In the genomic region with DNA sequence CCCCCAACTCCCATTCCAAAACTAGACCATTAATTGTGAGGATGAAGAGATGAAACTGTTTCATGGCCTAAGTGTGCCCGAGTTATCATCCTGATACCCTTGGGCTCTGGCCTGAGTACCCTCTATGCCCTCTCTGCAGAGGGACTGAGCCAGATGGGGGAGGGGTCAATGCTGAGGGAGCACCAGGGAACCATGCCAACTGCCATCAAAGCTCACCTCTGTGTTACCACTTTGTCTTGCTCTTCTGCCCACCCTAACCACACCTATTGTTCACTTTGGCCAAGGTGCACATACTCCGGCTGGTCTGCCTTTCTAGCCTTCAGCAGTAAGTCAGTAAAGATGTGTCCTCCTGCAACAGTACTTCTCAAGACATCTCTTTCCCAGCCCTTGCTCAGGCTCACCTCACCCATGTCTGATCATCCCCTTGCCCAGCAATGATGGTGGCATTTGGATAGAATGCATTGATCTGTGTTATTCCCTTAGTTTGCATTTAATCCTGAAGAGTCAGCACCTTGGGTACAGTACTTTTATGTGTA, we compare ENCODE assay signal across 10 mouse cellular contexts. TPM values are rescaled to one million over a fixed set of nuclear protein-coding genes. Genes with fewer than 3 reads are reported as not detected.
DNase-seq lines count a peak whose midpoint lies in the region; ATAC-seq and TF ChIP-seq lines count a peak whose summit lies in the region.
"Had no signal": no experiment of that assay in that cellular context is flagged by ENCODE, and none has a peak within 500 bp of the region (broad histone marks: within the 10 kb centered on the region; RNA-seq: fewer than 3 reads in every experiment).

No protein-coding gene starts in this region.

- TF ChIP-seq CTCF in lung, postnatal 0 days (IDR thresholded peaks at IDR 0.05) = no peak
- TF ChIP-seq CTCF in lung, adult 2 months (IDR thresholded peaks at IDR 0.05; ENCODE audit: insufficient read depth, low read length) = no peak

- H3K9ac ChIP-seq in lung, postnatal 0 days (replicated peaks; ENCODE audit: low read depth) = no peak overlapping the region
- 0 out of 2 replicates have a peak overlapping the region, but pooled peaks have one; percentile 19 for H3K9ac ChIP-seq in forebrain, embryonic 15.5 days (replicated peaks)
- no peak overlapping the region for H3K9ac ChIP-seq in limb, embryonic 15.5 days
- peak overlapping the region; percentile 21; the same call in 1 of the 2 replicates for H3K9ac ChIP-seq in stomach, embryonic 16.5 days (ENCODE audit: low read length)

- peak overlapping the region; percentile 95 for H3K27ac ChIP-seq in lung, postnatal 0 days (ENCODE audit: low read length)
- peak overlapping the region; percentile 98 for H3K27ac ChIP-seq in forebrain, embryonic 15.5 days (replicated peaks)
- H3K27ac ChIP-seq in limb, embryonic 15.5 days = peak overlapping the region; percentile 95
- peak overlapping the region; percentile 100 for H3K27ac ChIP-seq in stomach, embryonic 16.5 days (ENCODE audit: low read length)

- TF ChIP-seq EP300 in lung, postnatal 0 days (IDR thresholded peaks at IDR 0.05) = no peak

- H3K9me3 ChIP-seq in lung, postnatal 0 days (ENCODE audit: low read length) = no peaks in the 10 kb centered on the region
- no peaks in the 10 kb centered on the region for H3K9me3 ChIP-seq in forebrain, embryonic 15.5 days
- H3K9me3 ChIP-seq in limb, embryonic 15.5 days = no peaks in the 10 kb centered on the region
- no peaks in the 10 kb centered on the region for H3K9me3 ChIP-seq in stomach, embryonic 16.5 days (replicated peaks; ENCODE audit: control insufficient read depth, low read length)

- no peak for DNase-seq in lung, postnatal 0 days (ENCODE audit: low spot score)
- no peak for DNase-seq in lung, adult 2 months
- no peak for DNase-seq in cerebellum, adult 18-20 months
- DNase-seq in layer of hippocampus, adult 11-12 months (ENCODE audit: low spot score) = no peak
- DNase-seq in left cerebral cortex, adult 8-10 months (ENCODE audit: low spot score in 2 of 2) = no peak

- TF ChIP-seq POLR2A in lung, adult 2 months (IDR thresholded peaks at IDR 0.05; ENCODE audit: borderline replicate concordance, extremely low read depth, low read depth, low read length) = no peak

- no peak for ATAC-seq in lung, postnatal 0 days
- ATAC-seq in forebrain, embryonic 15.5 days (replicated peaks) = no peak
- ATAC-seq in limb, embryonic 15.5 days (ENCODE audit: insufficient number of reproducible peaks, low FRiP score, low TSS enrichment, low read depth) = no peak
- ATAC-seq in stomach, embryonic 16.5 days (ENCODE audit: insufficient read depth, low FRiP score) = no peak

- H3K4me2 ChIP-seq in lung, postnatal 0 days (replicated peaks; ENCODE audit: low read depth, low read length) = 0 out of 2 replicates have a peak overlapping the region, but pooled peaks have one; percentile 18
- H3K4me2 ChIP-seq in forebrain, embryonic 15.5 days (replicated peaks) = no peak overlapping the region
- no peak overlapping the region for H3K4me2 ChIP-seq in limb, embryonic 15.5 days
- H3K4me2 ChIP-seq in stomach, embryonic 16.5 days (ENCODE audit: low read depth, low read length) = no peak overlapping the region

- H3K27me3 ChIP-seq in lung, postnatal 0 days (replicated peaks; ENCODE audit: insufficient read depth, low read length) = no peaks in the 10 kb centered on the region
- H3K27me3 ChIP-seq in forebrain, embryonic 15.5 days = no peaks in the 10 kb centered on the region
- no peaks in the 10 kb centered on the region for H3K27me3 ChIP-seq in limb, embryonic 15.5 days
- no peaks in the 10 kb centered on the region for H3K27me3 ChIP-seq in stomach, embryonic 16.5 days (ENCODE audit: control insufficient read depth, insufficient read depth, low read length)

- H3K4me1 ChIP-seq in lung, postnatal 0 days (ENCODE audit: insufficient read depth, low read depth, low read length) = peaks cover 69% of the 10 kb centered on the region
- H3K4me1 ChIP-seq in lung, adult 2 months (ENCODE audit: control insufficient read depth, insufficient read depth, low read length) = peaks cover 56% of the 10 kb centered on the region
- peaks cover 67% of the 10 kb centered on the region for H3K4me1 ChIP-seq in forebrain, embryonic 15.5 days
- H3K4me1 ChIP-seq in limb, embryonic 15.5 days = peaks cover 67% of the 10 kb centered on the region
- H3K4me1 ChIP-seq in stomach, embryonic 16.5 days (ENCODE audit: control insufficient read depth, insufficient read depth, low read length) = peaks cover 72% of the 10 kb centered on the region

- no peaks in the 10 kb centered on the region for H3K36me3 ChIP-seq in lung, postnatal 0 days (ENCODE audit: insufficient read depth, low read length)
- H3K36me3 ChIP-seq in forebrain, embryonic 15.5 days = no peaks in the 10 kb centered on the region
- no peaks in the 10 kb centered on the region for H3K36me3 ChIP-seq in limb, embryonic 15.5 days
- H3K36me3 ChIP-seq in stomach, embryonic 16.5 days (ENCODE audit: control insufficient read depth, insufficient read depth, low read length) = no peaks in the 10 kb centered on the region

- 66% methylated on average over 2 of the region's 2 CpGs for WGBS in lung, postnatal 0 days
- 76% methylated on average over 2 of the region's 2 CpGs for WGBS in lung, adult 2 months
- 53% methylated on average over 2 of the region's 2 CpGs for WGBS in forebrain, embryonic 15.5 days
- 86% methylated on average over 2 of the region's 2 CpGs for WGBS in limb, embryonic 15.5 days
- 91% methylated on average over 2 of the region's 2 CpGs for WGBS in stomach, embryonic 16.5 days

- H3K4me3 ChIP-seq in lung, postnatal 0 days (ENCODE audit: low read depth, low read length) = no peak overlapping the region
- H3K4me3 ChIP-seq in lung, adult 2 months (replicated peaks; ENCODE audit: extremely low read depth, low read depth, low read length) = no peak overlapping the region
- no peak overlapping the region for H3K4me3 ChIP-seq in forebrain, embryonic 15.5 days
- no peak overlapping the region for H3K4me3 ChIP-seq in limb, embryonic 15.5 days
- H3K4me3 ChIP-seq in stomach, embryonic 16.5 days (replicated peaks; ENCODE audit: low read length) = no peak overlapping the region

RNA-seq across cellular contexts. Expression of a gene that starts 14.6 kb away (rescaled TPM):
- polyA plus RNA-seq in lung, postnatal 0 days (2015; fragmentation: Nextera tagmentation; extraction: Ambion mirVana) = 177 and 184 TPM in 2 replicates
- polyA plus RNA-seq in lung, adult 2 months (2012; rRNA removed) = 75.9 and 109 TPM in 2 replicates
- 69.4 and 76.8 TPM in 2 replicates for polyA plus RNA-seq in forebrain, embryonic 15.5 days (2015; fragmentation: Nextera tagmentation; extraction: Ambion mirVana)
- 30.9 and 35.1 TPM in 2 replicates for polyA plus RNA-seq in limb, embryonic 15.5 days (2015; fragmentation: Nextera tagmentation; extraction: Ambion mirVana)
- polyA plus RNA-seq in stomach, embryonic 16.5 days (2015; fragmentation: Nextera tagmentation; extraction: Ambion mirVana) = 98.5 and 110 TPM in 2 replicates
- 10 to 100 TPM; 11.3 to 21.4 (median 12.1) TPM for total RNA-seq in left cerebral cortex, adult 8-10 months (2022)

RNA-seq across cellular contexts. Expression of a gene that starts 27.3 kb away (rescaled TPM):
- polyA plus RNA-seq in lung, postnatal 0 days (2015; fragmentation: Nextera tagmentation; extraction: Ambion mirVana) = 9.7 and 10.0 TPM in 2 replicates
- 7.9 and 14.2 TPM in 2 replicates for polyA plus RNA-seq in lung, adult 2 months (2012; rRNA removed)
- 4.2 and 6.4 TPM in 2 replicates for polyA plus RNA-seq in forebrain, embryonic 15.5 days (2015; fragmentation: Nextera tagmentation; extraction: Ambion mirVana)
- polyA plus RNA-seq in limb, embryonic 15.5 days (2015; fragmentation: Nextera tagmentation; extraction: Ambion mirVana) = 147 and 186 TPM in 2 replicates
- polyA plus RNA-seq in stomach, embryonic 16.5 days (2015; fragmentation: Nextera tagmentation; extraction: Ambion mirVana) = 12.3 and 13.1 TPM in 2 replicates
- total RNA-seq in left cerebral cortex, adult 8-10 months (2022) = 10 to 100 TPM; 15.9 to 22.2 (median 20.9) TPM

RNA-seq across cellular contexts. Expression of a gene that starts 46.7 kb away (rescaled TPM):
- polyA plus RNA-seq in lung, postnatal 0 days (2015; fragmentation: Nextera tagmentation; extraction: Ambion mirVana) = 0.29 TPM in 1 of 2 replicates, not detected in the other
- 14.1 TPM in 1 of 2 replicates, not detected in the other for polyA plus RNA-seq in lung, adult 2 months (2012; rRNA removed)
- polyA plus RNA-seq in forebrain, embryonic 15.5 days (2015; fragmentation: Nextera tagmentation; extraction: Ambion mirVana) = 0.17 and 0.24 TPM in 2 replicates
- 0.50 and 0.59 TPM in 2 replicates for polyA plus RNA-seq in limb, embryonic 15.5 days (2015; fragmentation: Nextera tagmentation; extraction: Ambion mirVana)
- 4.8 and 8.4 TPM in 2 replicates for polyA plus RNA-seq in stomach, embryonic 16.5 days (2015; fragmentation: Nextera tagmentation; extraction: Ambion mirVana)
- under 1 TPM in 1 of 4 experiments, not detected in 3; 0.19 TPM for total RNA-seq in left cerebral cortex, adult 8-10 months (2022)
- total RNA-seq: adrenal gland, postnatal 36 days; gastrocnemius, adult 8-10 months had no signal

Comparison
In these comparisons a context has a peak if more than half of its experiments do, and no peak if none do; other contexts are left out.
1. H3K9ac ChIP-seq: peak in forebrain, embryonic 15.5 days (single experiment) and stomach, embryonic 16.5 days (single experiment); none in lung, postnatal 0 days (single experiment) and limb, embryonic 15.5 days (single experiment).
2. Peak in every context shown above with its lines, with median percentiles within 50 percentile points of each other: H3K27ac ChIP-seq.